Mouse (Mus musculus): ENCODE results near the gene Mpped2. TPM values are rescaled to one million over a fixed set of nuclear protein-coding genes. Genes with fewer than 3 reads are reported as not detected.

The Mpped2 gene
- 0.62 TPM in 1 of 2 replicates, not detected in the other for total RNA-seq (2014; fragmentation: Nextera tagmentation)
- total RNA-seq (2017), result not detected in 2 replicates

- peak; percentile 89 for ATAC-seq (replicated peaks; ENCODE audit: poor library complexity, severe bottlenecking)
Measured at GRCm38 (mm10) chr2:106692783-106693701, at the start of gene Mpped2. Mpped2 (plus strand) TSS chr2:106693269.

- no peak for ATAC-seq (replicated peaks; ENCODE audit: poor library complexity, severe bottlenecking)
Measured at GRCm38 (mm10) chr2:106644782-106645181, 48.3 kb upstream of the Mpped2 start.

GRCm38 (mm10) chr2:106649686-106650570 lies 43.1 kb upstream of the Mpped2 start:
- peak; percentile 85 for ATAC-seq (replicated peaks; ENCODE audit: poor library complexity, severe bottlenecking)

- no peak for ATAC-seq (replicated peaks; ENCODE audit: poor library complexity, severe bottlenecking)
Measured at GRCm38 (mm10) chr2:106652151-106652550, 40.9 kb upstream of the Mpped2 start.

- ATAC-seq (replicated peaks; ENCODE audit: poor library complexity, severe bottlenecking), result no peak
Measured at GRCm38 (mm10) chr2:106652741-106653140, 40.3 kb upstream of the Mpped2 start.

- no peak for ATAC-seq (replicated peaks; ENCODE audit: poor library complexity, severe bottlenecking)
Measured at GRCm38 (mm10) chr2:106653261-106653660, 39.8 kb upstream of the Mpped2 start.

GRCm38 (mm10) chr2:106655271-106655670 lies 37.8 kb upstream of the Mpped2 start:
- no peak for ATAC-seq (replicated peaks; ENCODE audit: poor library complexity, severe bottlenecking)

GRCm38 (mm10) chr2:106665271-106665670 lies 27.8 kb upstream of the Mpped2 start:
- ATAC-seq (replicated peaks; ENCODE audit: poor library complexity, severe bottlenecking), result no peak

GRCm38 (mm10) chr2:106674319-106674718 lies 18.8 kb upstream of the Mpped2 start:
- no peak for ATAC-seq (replicated peaks; ENCODE audit: poor library complexity, severe bottlenecking)

- ATAC-seq (replicated peaks; ENCODE audit: poor library complexity, severe bottlenecking), result no peak
Measured at GRCm38 (mm10) chr2:106677449-106677848, 15.6 kb upstream of the Mpped2 start.

GRCm38 (mm10) chr2:106679720-106680455 lies 13.2 kb upstream of the Mpped2 start:
- ATAC-seq (replicated peaks; ENCODE audit: poor library complexity, severe bottlenecking), result no peak

- ATAC-seq (replicated peaks; ENCODE audit: poor library complexity, severe bottlenecking), result no peak
Measured at GRCm38 (mm10) chr2:106683185-106683831, 9.8 kb upstream of the Mpped2 start.

GRCm38 (mm10) chr2:106683832-106684231 lies 9.2 kb upstream of the Mpped2 start:
- ATAC-seq (replicated peaks; ENCODE audit: poor library complexity, severe bottlenecking), result no peak

- ATAC-seq (replicated peaks; ENCODE audit: poor library complexity, severe bottlenecking), result no peak
Measured at GRCm38 (mm10) chr2:106691753-106692363, 1.2 kb upstream of the Mpped2 start.

GRCm38 (mm10) chr2:106692405-106692782 lies 675 bp upstream of the Mpped2 start:
- ATAC-seq (replicated peaks; ENCODE audit: poor library complexity, severe bottlenecking), result no peak

- ATAC-seq (replicated peaks; ENCODE audit: poor library complexity, severe bottlenecking), result peak; percentile 43
Measured at GRCm38 (mm10) chr2:106693702-106694566, 865 bp downstream of the Mpped2 start.

GRCm38 (mm10) chr2:106694567-106694885 lies 1.5 kb downstream of the Mpped2 start:
- no peak for ATAC-seq (replicated peaks; ENCODE audit: poor library complexity, severe bottlenecking)

- peak; percentile 13; the same call in 1 of the 2 replicates for ATAC-seq (replicated peaks; ENCODE audit: poor library complexity, severe bottlenecking)
Measured at GRCm38 (mm10) chr2:106694886-106695733, 2.0 kb downstream of the Mpped2 start.
